ENCODE assay signal across 11 mouse cellular contexts in the genomic region with DNA sequence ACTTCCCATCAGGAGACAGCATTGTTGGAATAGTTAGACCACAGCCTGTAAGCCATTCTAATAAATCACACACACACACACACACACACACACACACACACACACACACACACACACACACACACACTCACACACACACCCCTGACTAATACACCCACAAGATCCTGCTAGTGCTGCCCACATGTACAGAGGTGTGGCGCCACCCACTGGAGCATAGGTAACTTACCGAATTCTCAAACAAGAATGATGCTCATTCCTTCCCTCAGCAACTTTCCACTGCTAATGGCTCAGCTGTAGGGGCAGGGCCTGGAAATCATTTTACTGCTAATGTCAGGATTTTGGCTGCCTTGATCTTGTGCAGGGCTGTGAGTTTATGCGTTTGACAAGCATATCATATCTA. TPM values are rescaled to one million over a fixed set of nuclear protein-coding genes. Genes with fewer than 3 reads are reported as not detected.
A peak's percentile ranks its signal among the peaks of the same experiment; 100 is the strongest.
DNase-seq lines count a peak whose midpoint lies in the region; ATAC-seq and TF ChIP-seq lines count a peak whose summit lies in the region.
"Had no signal": no experiment of that assay in that cellular context is flagged by ENCODE, and none has a peak within 500 bp of the region (broad histone marks: within the 10 kb centered on the region; RNA-seq: fewer than 3 reads in every experiment).

No protein-coding gene starts in this region.

- no peak for TF ChIP-seq EP300 in liver, embryonic 14.5 days (IDR thresholded peaks at IDR 0.05; ENCODE audit: low read depth)

- no peak for ATAC-seq in liver, embryonic 14.5 days (ENCODE audit: insufficient read depth)
- ATAC-seq in liver, embryonic 11.5 days (replicated peaks; ENCODE audit: low FRiP score) = no peak
- ATAC-seq in hindbrain, embryonic 11.5 days (ENCODE audit: low FRiP score) = no peak

- 20% methylated on average over 3 of the region's 3 CpGs for WGBS in liver, embryonic 14.5 days (ENCODE audit: insufficient replicate concordance)
- WGBS in liver, embryonic 11.5 days = 38% methylated on average over 3 of the region's 3 CpGs
- 34% methylated on average over 3 of the region's 3 CpGs for WGBS in hindbrain, embryonic 11.5 days

- no peak overlapping the region for H3K4me2 ChIP-seq in liver, embryonic 14.5 days (ENCODE audit: low read depth)
- no peak overlapping the region for H3K4me2 ChIP-seq in liver, embryonic 11.5 days
- no peak overlapping the region for H3K4me2 ChIP-seq in hindbrain, embryonic 11.5 days (replicated peaks; ENCODE audit: low read depth, low read length)
- H3K4me2 ChIP-seq: liver, embryonic 13.5 days had no signal

- no peaks in the 10 kb centered on the region for H3K36me3 ChIP-seq in liver, embryonic 14.5 days (replicated peaks; ENCODE audit: control insufficient read depth, insufficient read depth, low read depth)
- H3K36me3 ChIP-seq in liver, embryonic 11.5 days (ENCODE audit: control insufficient read depth, insufficient read depth, low read length) = no peaks in the 10 kb centered on the region
- H3K36me3 ChIP-seq in hindbrain, embryonic 11.5 days (ENCODE audit: control insufficient read depth, insufficient read depth, low read length) = no peaks in the 10 kb centered on the region
- H3K36me3 ChIP-seq: liver, embryonic 13.5 days had no signal

- no peak overlapping the region for H3K27ac ChIP-seq in liver, embryonic 14.5 days
- no peak overlapping the region for H3K27ac ChIP-seq in liver, embryonic 11.5 days (ENCODE audit: low read depth, low read length)
- no peak overlapping the region for H3K27ac ChIP-seq in cortical plate, adult 2 months (ENCODE audit: insufficient read depth, low read length)
- H3K27ac ChIP-seq in hindbrain, embryonic 11.5 days (ENCODE audit: low read depth, low read length) = no peak overlapping the region
- H3K27ac ChIP-seq: liver, embryonic 13.5 days had no signal

- TF ChIP-seq CTCF in liver, embryonic 14.5 days (IDR thresholded peaks at IDR 0.05; ENCODE audit: low read depth) = peak; percentile 28
- peak; percentile 45 for TF ChIP-seq CTCF in cortical plate, adult 2 months (IDR thresholded peaks at IDR 0.05; ENCODE audit: extremely low read depth, insufficient read depth, low read length)

- H3K27me3 ChIP-seq in liver, embryonic 14.5 days (ENCODE audit: control insufficient read depth, insufficient read depth, low read length) = no peaks in the 10 kb centered on the region
- no peaks in the 10 kb centered on the region for H3K27me3 ChIP-seq in liver, embryonic 11.5 days (replicated peaks; ENCODE audit: control insufficient read depth, insufficient read depth, low read length)
- H3K27me3 ChIP-seq in hindbrain, embryonic 11.5 days (ENCODE audit: control insufficient read depth, insufficient read depth, low read length) = no peaks in the 10 kb centered on the region
- H3K27me3 ChIP-seq: liver, embryonic 13.5 days had no signal

- no peak overlapping the region for H3K9ac ChIP-seq in liver, embryonic 14.5 days (replicated peaks)
- H3K9ac ChIP-seq in liver, embryonic 11.5 days (ENCODE audit: low read depth, low read length) = no peak overlapping the region
- H3K9ac ChIP-seq in hindbrain, embryonic 11.5 days (ENCODE audit: low read depth, low read length) = no peak overlapping the region
- H3K9ac ChIP-seq: liver, embryonic 13.5 days had no signal

- no peaks in the 10 kb centered on the region for H3K4me1 ChIP-seq in liver, embryonic 14.5 days (replicated peaks; ENCODE audit: control insufficient read depth in 2 of 2, insufficient read depth in 2 of 2, low read length in 1 of 2)
- no peaks in the 10 kb centered on the region for H3K4me1 ChIP-seq in liver, embryonic 11.5 days (replicated peaks; ENCODE audit: control insufficient read depth, insufficient read depth, low read length)
- H3K4me1 ChIP-seq in cortical plate, adult 2 months (ENCODE audit: control insufficient read depth, insufficient read depth, low read length) = peaks cover 5% of the 10 kb centered on the region
- no peaks in the 10 kb centered on the region for H3K4me1 ChIP-seq in hindbrain, embryonic 11.5 days (replicated peaks; ENCODE audit: control insufficient read depth, insufficient read depth, low read length)
- H3K4me1 ChIP-seq: liver, embryonic 13.5 days had no signal

- no peak for TF ChIP-seq POLR2A in cortical plate, adult 2 months (IDR thresholded peaks at IDR 0.05; ENCODE audit: extremely low read depth, insufficient read depth, low read length)

- no peak overlapping the region for H3K4me3 ChIP-seq in liver, embryonic 14.5 days (ENCODE audit: insufficient read depth in 1 of 2, low read depth in 2 of 2, low read length in 2 of 2)
- no peak overlapping the region for H3K4me3 ChIP-seq in liver, embryonic 11.5 days (ENCODE audit: low read depth, low read length)
- no peak overlapping the region for H3K4me3 ChIP-seq in cortical plate, adult 2 months (ENCODE audit: insufficient read depth, low read length)
- no peak overlapping the region for H3K4me3 ChIP-seq in hindbrain, embryonic 11.5 days (ENCODE audit: low read depth, low read length)
- H3K4me3 ChIP-seq: liver, embryonic 13.5 days; myocyte had no signal

- no peaks in the 10 kb centered on the region for H3K9me3 ChIP-seq in liver, embryonic 14.5 days (ENCODE audit: control insufficient read depth, low read length)
- H3K9me3 ChIP-seq in liver, embryonic 11.5 days (ENCODE audit: control insufficient read depth, low read length) = no peaks in the 10 kb centered on the region
- H3K9me3 ChIP-seq in hindbrain, embryonic 11.5 days (ENCODE audit: control insufficient read depth, low read length) = no peaks in the 10 kb centered on the region
- H3K9me3 ChIP-seq: liver, embryonic 13.5 days had no signal

- peak; percentile 24 to 26 for DNase-seq in adrenal gland, postnatal 36 days
- no peak for DNase-seq in adrenal gland, postnatal 4 days (ENCODE audit: low spot score in 2 of 2)
- DNase-seq in liver, embryonic 14.5 days (ENCODE audit: low read depth in 3 of 3, low spot score in 3 of 3) = no peak
- DNase-seq in liver, embryonic 11.5 days (ENCODE audit: low spot score) = no peak
- DNase-seq in lung, postnatal 36 days = peak; percentile 44
- no peak for DNase-seq in layer of hippocampus, postnatal 25 days (ENCODE audit: extremely low spot score in 1 of 2, low spot score in 1 of 2)
- no peak for DNase-seq in hindbrain, embryonic 11.5 days (ENCODE audit: low spot score)
- DNase-seq: kidney, adult 2 months; liver, embryonic 13.5 days had no signal

RNA-seq across cellular contexts. Expression of a gene that starts 46.5 kb away (rescaled TPM):
- total RNA-seq in adrenal gland, postnatal 36 days (2021) = 100 to 1,000 TPM; 111 to 179 TPM
- total RNA-seq in adrenal gland, postnatal 4 days (2021) = 100 to 1,000 TPM; 159 to 178 TPM
- polyA plus RNA-seq in liver, embryonic 14.5 days (2012; rRNA removed) = 3.8 and 4.2 TPM in 2 replicates
- 12.4 TPM in 2 replicates for polyA plus RNA-seq in liver, embryonic 14.5 days (2014; fragmentation: Nextera tagmentation; extraction: Ambion mirVana)
- polyA plus RNA-seq in liver, embryonic 11.5 days (2014; fragmentation: Nextera tagmentation; extraction: Ambion mirVana) = 74.0 and 80.1 TPM in 2 replicates
- polyA plus RNA-seq in cortical plate, adult 2 months (2012; rRNA removed) = 21.8 and 22.2 TPM in 2 replicates
- total RNA-seq in layer of hippocampus, postnatal 25 days (2021) = 10 to 100 TPM; 21.8 to 23.6 TPM
- 58.0 and 64.2 TPM in 2 replicates for polyA plus RNA-seq in hindbrain, embryonic 11.5 days (2014; fragmentation: Nextera tagmentation; extraction: Ambion mirVana)

Comparison
In these comparisons a context has a peak if more than half of its experiments do, and no peak if none do; other contexts are left out.
1. DNase-seq: peak in adrenal gland, postnatal 36 days (2 of 2) and lung, postnatal 36 days (single experiment); none in adrenal gland, postnatal 4 days (0 of 2), liver, embryonic 14.5 days (0 of 3), liver, embryonic 11.5 days (single experiment), layer of hippocampus, postnatal 25 days (0 of 2) and hindbrain, embryonic 11.5 days (single experiment).